Mouse (Mus musculus) CH12.LX (cell line): ENCODE results near the gene Tacc2. TPM values are rescaled to one million over a fixed set of nuclear protein-coding genes. Genes with fewer than 3 reads are reported as not detected.

Experiments used
- DNase-seq: peaks from one replicate; pipeline ENCODE4 v3.0.0-alpha.2; 2013; ENCODE audit errors: extremely low read depth
- H3K27ac ChIP-seq: 2 replicates; pipeline ENCODE4 v1.5.1; 2012; ENCODE audit warnings: low read depth, mild to moderate bottlenecking, control low read depth, moderate library complexity; ENCODE audit not compliant: insufficient read depth
- H3K27me3 ChIP-seq: replicated peaks from 2 replicates; pipeline ENCODE3; 2012; ENCODE audit warnings: inconsistent platforms
- H3K36me3 ChIP-seq, 2 experiments: replicated peaks in 1 of 2; 2 replicates each; pipeline versions ENCODE3 to v1.6.1; 2012; ENCODE audit warnings: inconsistent platforms in 1 of 2, low read length in 1 of 2, mild to moderate bottlenecking in 1 of 2, mixed read lengths in 1 of 2, moderate library complexity in 1 of 2; ENCODE audit not compliant: control insufficient read depth in 1 of 2, insufficient read depth in 1 of 2
- H3K4me1 ChIP-seq, 2 experiments: 2 replicates each; pipeline ENCODE4 v1.6.1; 2012; ENCODE audit warnings: inconsistent platforms in 1 of 2, moderate library complexity in 1 of 2; ENCODE audit not compliant: insufficient read depth in 2 of 2, control insufficient read depth in 1 of 2
- H3K4me2 ChIP-seq: 2 replicates; pipeline ENCODE4 v1.6.1; 2012; ENCODE audit warnings: low read depth, mild to moderate bottlenecking, control low read depth; ENCODE audit not compliant: poor library complexity, insufficient read depth, severe bottlenecking
- H3K4me3 ChIP-seq, 3 experiments: fragments of 150-350 bp in 1 of 3; sonication (generic) in 1 of 3; replicated peaks in 1 of 3; 2 replicates each; pipeline versions ENCODE3 to v1.5.1; 2011 to 2012; ENCODE audit warnings: low read depth in 2 of 3, low read length in 2 of 3, mild to moderate bottlenecking in 2 of 3, moderate library complexity in 2 of 3, control low read depth in 1 of 3, improper control_type of control experiment in 1 of 3, inconsistent platforms in 1 of 3, mixed read lengths in 1 of 3; ENCODE audit not compliant: poor library complexity in 1 of 3
- H3K79me2 ChIP-seq: replicated peaks from 2 replicates; pipeline ENCODE4 v1.6.1; 2012; ENCODE audit warnings: mild to moderate bottlenecking, moderate library complexity; ENCODE audit not compliant: control insufficient read depth, poor library complexity, insufficient read depth, severe bottlenecking; ENCODE audit errors: extremely low read depth
- H3K9ac ChIP-seq: 2 replicates; pipeline ENCODE4 v1.6.1; 2012; ENCODE audit warnings: low read depth, mild to moderate bottlenecking, control low read depth, moderate library complexity; ENCODE audit not compliant: insufficient read depth
- H3K9me3 ChIP-seq: replicated peaks from 2 replicates; pipeline ENCODE3; 2012; ENCODE audit warnings: low read length, inconsistent platforms, mixed read lengths
- BHLHE40 ChIP-seq: IDR thresholded peaks from 2 replicates; pipeline ENCODE4 v1.6.1; 2011; ENCODE audit warnings: mild to moderate bottlenecking, low read depth, low read length, improper control_type of control experiment
- CTCF ChIP-seq, 2 experiments: IDR thresholded peaks in 1 of 2; conservative IDR thresholded peaks in 1 of 2; 2 replicates each; pipeline ENCODE4 v1.5.1; 2011 to 2012; ENCODE audit warnings: low read depth in 2 of 2, low read length in 2 of 2, improper control_type of control experiment in 1 of 2, inconsistent platforms in 1 of 2, mild to moderate bottlenecking in 1 of 2, moderate library complexity in 1 of 2
- ELF1 ChIP-seq: IDR thresholded peaks from 2 replicates; pipeline ENCODE4 v1.6.1; 2014; ENCODE audit warnings: low read depth, mild to moderate bottlenecking, inconsistent platforms, low read length, improper control_type of control experiment
- EP300 ChIP-seq: IDR thresholded peaks from 2 replicates; pipeline ENCODE4 v1.6.1; 2011; ENCODE audit warnings: low read length, improper control_type of control experiment
- ETS1 ChIP-seq: conservative IDR thresholded peaks from 2 replicates; pipeline ENCODE4 v1.6.1; 2012; ENCODE audit warnings: low read depth, mild to moderate bottlenecking, inconsistent platforms, low read length, improper control_type of control experiment, moderate library complexity
- GABPA ChIP-seq: IDR thresholded peaks from 2 replicates; pipeline ENCODE4 v1.6.1; 2012; ENCODE audit warnings: low read depth, low read length, improper control_type of control experiment, inconsistent platforms; ENCODE audit not compliant: insufficient replicate concordance
- IRF4 ChIP-seq: IDR thresholded peaks from 2 replicates; pipeline ENCODE4 v1.6.1; 2014; ENCODE audit warnings: low read depth, mild to moderate bottlenecking, inconsistent platforms, low read length, improper control_type of control experiment
- JUND ChIP-seq: conservative IDR thresholded peaks from 2 replicates; pipeline ENCODE4 v1.6.1; 2011; ENCODE audit warnings: low read depth, low read length, improper control_type of control experiment
- KAT2A ChIP-seq: IDR thresholded peaks from 2 replicates; pipeline ENCODE4 v1.6.1; 2012; ENCODE audit warnings: low read length, improper control_type of control experiment, inconsistent platforms; ENCODE audit not compliant: insufficient replicate concordance
- MAX ChIP-seq: IDR thresholded peaks from 2 replicates; pipeline ENCODE4 v1.6.1; 2011; ENCODE audit warnings: low read length, improper control_type of control experiment
- MEF2A ChIP-seq: IDR thresholded peaks from 2 replicates; pipeline ENCODE4 v1.6.1; 2014; ENCODE audit warnings: low read depth, mild to moderate bottlenecking, inconsistent platforms, low read length, improper control_type of control experiment, borderline replicate concordance
- MXI1 ChIP-seq: IDR thresholded peaks from 2 replicates; pipeline ENCODE4 v1.6.1; 2011; ENCODE audit warnings: mild to moderate bottlenecking, low read depth, low read length, improper control_type of control experiment
- MYC ChIP-seq: IDR thresholded peaks from 2 replicates; pipeline ENCODE4 v1.6.1; 2011; ENCODE audit warnings: low read depth, mild to moderate bottlenecking, improper control_type of control experiment, low read length
- NELFE ChIP-seq: IDR thresholded peaks from 2 replicates; pipeline ENCODE4 v1.6.1; 2011; ENCODE audit warnings: low read depth, low read length, improper control_type of control experiment
- NRF1 ChIP-seq: IDR thresholded peaks from 2 replicates; pipeline ENCODE4 v1.6.1; 2014; ENCODE audit warnings: low read depth, mild to moderate bottlenecking, inconsistent platforms, low read length, improper control_type of control experiment, moderate library complexity
- PAX5 ChIP-seq: IDR thresholded peaks from 2 replicates; pipeline ENCODE4 v1.6.1; 2012; ENCODE audit warnings: low read length, inconsistent platforms, mixed read lengths
- RAD21 ChIP-seq: IDR thresholded peaks from 2 replicates; pipeline ENCODE4 v1.6.1; 2011; ENCODE audit warnings: low read depth, mild to moderate bottlenecking, low read length, improper control_type of control experiment, moderate library complexity
- SMC3 ChIP-seq: IDR thresholded peaks from 2 replicates; pipeline ENCODE4 v1.6.1; 2011; ENCODE audit warnings: low read depth, low read length, improper control_type of control experiment
- UBTF ChIP-seq: IDR thresholded peaks from 2 replicates; pipeline ENCODE4 v1.6.1; 2012; ENCODE audit warnings: low read depth, mild to moderate bottlenecking, inconsistent platforms, low read length, improper control_type of control experiment, moderate library complexity
- USF2 ChIP-seq: conservative IDR thresholded peaks from 2 replicates; pipeline ENCODE4 v1.6.1; 2011; ENCODE audit warnings: low read depth, low read length, improper control_type of control experiment
- ZC3H11A ChIP-seq: IDR thresholded peaks from 2 replicates; pipeline ENCODE4 v1.6.1; 2012; ENCODE audit warnings: low read depth, mild to moderate bottlenecking, inconsistent platforms, low read length, improper control_type of control experiment
- ZKSCAN1 ChIP-seq: IDR thresholded peaks from 2 replicates; pipeline ENCODE4 v1.6.1; 2012; ENCODE audit warnings: low read depth, inconsistent platforms, low read length, improper control_type of control experiment, borderline replicate concordance
- ZMIZ1 ChIP-seq: IDR thresholded peaks from 2 replicates; pipeline ENCODE4 v1.6.1; 2012; ENCODE audit warnings: low read depth, mild to moderate bottlenecking, inconsistent platforms, low read length, improper control_type of control experiment
- ZNF384 ChIP-seq: IDR thresholded peaks from 2 replicates; pipeline ENCODE4 v1.6.1; 2012; ENCODE audit warnings: low read depth, low read length, improper control_type of control experiment, inconsistent platforms
- dilution Hi-C: fragments of 300-500 bp; cut with MboI; formaldehyde crosslinking; loops from 2 replicates; pipeline ENCODE4 v1.14.3; 2020; ENCODE audit warnings: low sequenced_read_pairs; ENCODE audit not compliant: extremely low pct_unique_long_range_greater_than_20kb, extremely low pct_ligation_motif_present
- in situ Hi-C: fragments of 300-500 bp; cut with MboI; formaldehyde crosslinking; loops from 3 replicates; pipeline ENCODE4 v1.14.3; 2019; ENCODE audit warnings: low sequenced_read_pairs, low pct_ligation_motif_present, low pct_unique_long_range_greater_than_20kb, mixed read lengths
- polyA plus RNA-seq: library from polyadenylated mRNA; unstranded; fragments of >175 nt; gene quantifications from 2 replicates; pipeline ENCODE4 v1.2.1, GENCODE M21; 2012; ENCODE audit warnings: low read depth; ENCODE audit not compliant: insufficient read length
- total RNA-seq, 2 experiments: library from RNA; depleted of rRNA; stranded (reverse); fragments of 300-350 nt in 1 of 2; fragments of >200 nt in 1 of 2; gene quantifications; 2 replicates each; pipeline ENCODE4 v1.2.3; 2012 to 2014

The Tacc2 gene
- total and polyA plus RNA-seq, 3 experiments: 0.13 to 0.41 TPM; not detected in 1

DNA sequence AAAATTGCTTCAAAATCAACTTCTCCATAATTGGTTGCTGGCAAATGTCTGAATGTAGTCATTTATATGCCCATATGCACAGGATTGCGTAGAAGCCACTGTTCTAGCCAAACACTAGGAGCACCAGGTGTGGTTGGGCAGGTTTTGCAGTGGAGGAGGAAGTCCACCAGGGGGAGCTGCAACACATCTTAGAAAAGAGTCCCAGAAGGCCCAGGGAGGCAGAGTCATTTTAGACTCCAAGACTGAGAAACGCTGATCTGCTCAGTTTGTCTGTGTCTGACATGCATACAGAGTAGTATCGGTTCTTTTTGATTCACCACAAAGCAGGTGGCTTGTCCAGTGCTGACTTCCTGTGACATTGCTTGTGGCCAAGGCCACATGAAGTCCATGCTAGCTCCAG, 193.5 kb downstream of the Tacc2 start (continued):
- TF ChIP-seq GABPA: no peak
- TF ChIP-seq UBTF: no peak
- TF ChIP-seq IRF4: peak; percentile 45
- no peak for TF ChIP-seq ZKSCAN1
- no peak for TF ChIP-seq PAX5
- no peak for TF ChIP-seq ZMIZ1
- no peak for TF ChIP-seq JUND
- no peak for TF ChIP-seq USF2
- TF ChIP-seq NELFE: no peak
- TF ChIP-seq ELF1: no peak; the same call in 1 of the 2 replicates

DNA sequence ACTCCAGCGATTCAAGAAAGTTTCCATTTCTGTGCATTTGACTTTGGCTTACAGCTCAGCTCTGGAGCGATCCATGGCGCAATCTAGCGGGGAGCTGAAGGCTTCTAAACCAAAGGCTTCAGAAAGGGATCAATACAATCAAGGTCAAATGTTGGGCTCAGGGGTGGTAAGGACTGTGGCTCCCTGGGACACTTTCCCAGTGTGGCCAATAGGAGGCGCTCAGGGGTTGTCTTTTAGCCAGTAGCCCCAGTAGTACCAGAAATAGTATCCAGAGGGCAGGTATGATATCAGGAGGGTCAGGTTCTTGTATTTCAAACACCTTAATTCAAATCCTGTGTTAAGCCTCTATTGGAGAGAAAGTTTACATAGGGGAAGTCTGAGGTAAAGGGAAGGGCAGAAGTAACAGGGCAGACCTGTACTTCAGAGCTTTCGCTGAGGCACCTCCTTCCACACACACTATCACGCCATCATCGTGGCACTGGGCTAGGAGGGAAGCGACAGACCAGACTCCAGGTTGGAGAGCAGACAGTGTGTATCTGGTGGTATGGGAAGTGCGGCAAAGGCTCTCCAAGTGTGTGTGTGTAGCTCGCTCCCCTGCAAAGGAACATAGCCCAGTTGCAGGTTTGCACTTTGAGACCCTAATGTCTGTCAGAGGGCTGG, 196.1 kb downstream of the Tacc2 start:
- peaks cover 37% of the 10 kb centered on the region for H3K27me3 ChIP-seq
- no peak overlapping the region for H3K4me3 ChIP-seq
- no peaks in the 10 kb centered on the region for H3K79me2 ChIP-seq
- in situ Hi-C loops (loop anchor here (5.0 kb wide), 1 partner anchor 139 kb away; no protein-coding TSS in a partner anchor), dilution Hi-C loops (no loop called here)
- no peaks in the 10 kb centered on the region for H3K36me3 ChIP-seq
- DNase-seq: peak; percentile 52
- no peak overlapping the region for H3K4me2 ChIP-seq
- no peaks in the 10 kb centered on the region for H3K9me3 ChIP-seq
- no peak overlapping the region for H3K9ac ChIP-seq
- H3K4me1 ChIP-seq: peaks cover 3 to 9% of the 10 kb centered on the region in 2 experiments; a peak in 2 of 4 replicates
- TF ChIP-seq EP300 (no peak), CTCF (conservative IDR thresholded peaks at IDR 0.05 in 1 of 2, IDR thresholded peaks at IDR 0.05 in 1 of 2; ENCODE audit: low read depth in 2 of 2, low read length in 2 of 2) (peak; percentile 69 to 84), ETS1 (no peak), ZNF384 (no peak), IRF4 (no peak), RAD21 (peak; percentile 75), NRF1 (no peak), SMC3 (peak; percentile 79), MEF2A (0 out of 2 replicates have a peak, but pooled peaks have one; percentile 40), KAT2A (no peak), ELF1 (no peak), BHLHE40 (no peak), MYC (no peak), GABPA (no peak), MXI1 (no peak), MAX (no peak), ZC3H11A (0 out of 2 replicates have a peak, but pooled peaks have one; percentile 33)
- no peak overlapping the region for H3K27ac ChIP-seq
